Mouse (Mus musculus) neural tube, embryonic 14.5 days (tissue): Measurements from ENCODE around the gene Ank3. TPM values are rescaled to one million over a fixed set of nuclear protein-coding genes. Genes with fewer than 3 reads are reported as not detected.

ENCODE experiments used
- ATAC-seq: fragments of 200-750 bp; cut with Nextera tagmentation; 2 replicates; pipeline ENCODE4 v1.8.0; 2017; ENCODE audit warnings: low read depth, mild to moderate bottlenecking, moderate TSS enrichment, moderate library complexity
- H3K27ac ChIP-seq: fragments of 300-500 bp; sonication (generic); 2 replicates; pipeline ENCODE4 v1.5.1; 2014; ENCODE audit warnings: low read depth, mild to moderate bottlenecking, control low read depth, low read length, moderate library complexity, mixed read lengths
- H3K27me3 ChIP-seq: fragments of 300-500 bp; sonication (generic); 2 replicates; pipeline ENCODE4 v1.6.1; 2014; ENCODE audit warnings: low read length; ENCODE audit not compliant: control insufficient read depth, insufficient read depth
- H3K36me3 ChIP-seq: fragments of 300-500 bp; sonication (generic); 2 replicates; pipeline ENCODE4 v1.6.1; 2014; ENCODE audit warnings: low read length, mixed read lengths; ENCODE audit not compliant: control insufficient read depth, insufficient read depth
- H3K4me1 ChIP-seq: fragments of 300-500 bp; sonication (generic); 2 replicates; pipeline ENCODE4 v1.6.1; 2014; ENCODE audit warnings: low read length; ENCODE audit not compliant: control insufficient read depth, insufficient read depth
- H3K4me2 ChIP-seq: fragments of 300-500 bp; sonication (generic); 2 replicates; pipeline ENCODE4 v1.6.1; 2014; ENCODE audit warnings: mild to moderate bottlenecking, low read depth, low read length, control low read depth
- H3K4me3 ChIP-seq: fragments of 300-500 bp; sonication (generic); 2 replicates; pipeline ENCODE4 v1.5.1; 2014; ENCODE audit warnings: low read depth, low read length, control low read depth, mixed read lengths
- H3K9ac ChIP-seq: fragments of 300-500 bp; sonication (generic); replicated peaks from 2 replicates; pipeline ENCODE4 v1.6.1; 2014; ENCODE audit warnings: low read depth, mild to moderate bottlenecking, control low read depth, low read length, mixed read lengths
- H3K9me3 ChIP-seq: fragments of 300-500 bp; sonication (generic); 2 replicates; pipeline ENCODE4 v1.6.1; 2016; ENCODE audit warnings: low read length; ENCODE audit not compliant: control insufficient read depth
- WGBS: fragments of 180-500 bp; shearing (Covaris S2); extraction: QIAGEN DNeasy Blood & Tissue Kit; methylation state at CpG from one replicate; pipeline ENCODE4 v1.1.7; 2014; 5-methylcytosine and 5-hydroxymethylcytosine counted together
- polyA plus RNA-seq: library from polyadenylated mRNA; unstranded; fragments of >200 nt; fragmentation: Nextera tagmentation; extraction: Ambion mirVana; gene quantifications from 2 replicates; pipeline ENCODE4 v1.2.1, GENCODE M21; 2014

The Ank3 gene
- polyA plus RNA-seq, 1 experiment from 2014 or later = 198 TPM

- H3K27ac ChIP-seq = no peak overlapping the region
- no peaks in the 10 kb centered on the region for H3K27me3 ChIP-seq
- 50% methylated on average over 1 of the region's 1 CpGs for WGBS
- H3K9me3 ChIP-seq = no peaks in the 10 kb centered on the region
- H3K9ac ChIP-seq = no peak overlapping the region
- no peaks in the 10 kb centered on the region for H3K4me1 ChIP-seq
- H3K36me3 ChIP-seq = no peaks in the 10 kb centered on the region
- no peak overlapping the region for H3K4me3 ChIP-seq
- no peak for ATAC-seq
- H3K4me2 ChIP-seq = no peak overlapping the region
These were observed 78.3 kb downstream of the Ank3 start for GRCm38 (mm10) chr10:69476871-69477270.

- Histone ChIP-seq H3K9me3 (no peaks in the 10 kb centered on the region), H3K4me1 (no peaks in the 10 kb centered on the region), H3K27ac (no peak overlapping the region), H3K9ac (no peak overlapping the region), H3K27me3 (no peaks in the 10 kb centered on the region), H3K4me3 (no peak overlapping the region), H3K36me3 (no peaks in the 10 kb centered on the region), H3K4me2 (no peak overlapping the region)
- ATAC-seq = no peak
- 57% methylated on average over 2 of the region's 2 CpGs for WGBS
These were observed 79.1 kb downstream of the Ank3 start for GRCm38 (mm10) chr10:69477656-69478055.

- H3K9me3 ChIP-seq = no peaks in the 10 kb centered on the region
- H3K36me3 ChIP-seq = no peaks in the 10 kb centered on the region
- no peak overlapping the region for H3K27ac ChIP-seq
- no peaks in the 10 kb centered on the region for H3K27me3 ChIP-seq
- no peak overlapping the region for H3K4me2 ChIP-seq
- no peaks in the 10 kb centered on the region for H3K4me1 ChIP-seq
- H3K9ac ChIP-seq = no peak overlapping the region
- H3K4me3 ChIP-seq = no peak overlapping the region
- no peak for ATAC-seq
- WGBS = 46% methylated on average over 3 of the region's 3 CpGs
These were observed 80.3 kb downstream of the Ank3 start for GRCm38 (mm10) chr10:69478831-69479230.

GRCm38 (mm10) chr10:69485191-69485786, 86.7 kb downstream of the Ank3 start:
- WGBS = 97% methylated on average over 6 of the region's 6 CpGs
- Histone ChIP-seq H3K36me3 (no peaks in the 10 kb centered on the region), H3K4me3 (no peak overlapping the region), H3K9ac (no peak overlapping the region), H3K9me3 (no peaks in the 10 kb centered on the region), H3K27me3 (no peaks in the 10 kb centered on the region), H3K27ac (no peak overlapping the region), H3K4me2 (no peak overlapping the region), H3K4me1 (no peaks in the 10 kb centered on the region)
- no peak for ATAC-seq

GRCm38 (mm10) chr10:69490182-69490581, 91.6 kb downstream of the Ank3 start:
- ATAC-seq = no peak
- H3K9me3 ChIP-seq = no peaks in the 10 kb centered on the region
- no peak overlapping the region for H3K4me3 ChIP-seq
- no peak overlapping the region for H3K9ac ChIP-seq
- no peak overlapping the region for H3K27ac ChIP-seq
- no peaks in the 10 kb centered on the region for H3K4me1 ChIP-seq
- H3K27me3 ChIP-seq = no peaks in the 10 kb centered on the region
- no peaks in the 10 kb centered on the region for H3K36me3 ChIP-seq
- no peak overlapping the region for H3K4me2 ChIP-seq
- WGBS = 85% methylated on average over 5 of the region's 5 CpGs

- Histone ChIP-seq H3K9me3 (no peaks in the 10 kb centered on the region), H3K27ac (no peak overlapping the region), H3K4me1 (no peaks in the 10 kb centered on the region), H3K9ac (no peak overlapping the region), H3K27me3 (no peaks in the 10 kb centered on the region), H3K36me3 (no peaks in the 10 kb centered on the region), H3K4me2 (no peak overlapping the region), H3K4me3 (no peak overlapping the region)
- no peak for ATAC-seq
- WGBS = 73% methylated on average over 5 of the region's 5 CpGs
These were observed 93.4 kb downstream of the Ank3 start for GRCm38 (mm10) chr10:69491975-69492374.

- no peak for ATAC-seq
- no peaks in the 10 kb centered on the region for H3K27me3 ChIP-seq
- H3K9me3 ChIP-seq = no peaks in the 10 kb centered on the region
- H3K4me3 ChIP-seq = no peak overlapping the region
- 78% methylated on average over 17 of the region's 17 CpGs for WGBS
- H3K36me3 ChIP-seq = no peaks in the 10 kb centered on the region
- H3K9ac ChIP-seq = no peak overlapping the region
- H3K4me1 ChIP-seq = peaks cover 6% of the 10 kb centered on the region; the same call in 1 of the 2 replicates
- H3K4me2 ChIP-seq = no peak overlapping the region
- no peak overlapping the region for H3K27ac ChIP-seq
These were observed 98.8 kb downstream of the Ank3 start for GRCm38 (mm10) chr10:69497382-69497781.

GRCm38 (mm10) chr10:69500171-69500860, 101.7 kb downstream of the Ank3 start:
- Histone ChIP-seq H3K36me3 (no peaks in the 10 kb centered on the region), H3K4me2 (no peak overlapping the region), H3K4me3 (no peak overlapping the region), H3K9ac (no peak overlapping the region), H3K27me3 (no peaks in the 10 kb centered on the region), H3K9me3 (no peaks in the 10 kb centered on the region), H3K4me1 (peaks cover 6% of the 10 kb centered on the region; the same call in 1 of the 2 replicates), H3K27ac (peak overlapping the region; percentile 8; the same call in 1 of the 2 replicates)
- peak; percentile 83 for ATAC-seq
- WGBS = 31% methylated on average over 11 of the region's 11 CpGs

- 87% methylated on average over 4 of the region's 4 CpGs for WGBS
- Histone ChIP-seq H3K9ac (no peak overlapping the region), H3K4me2 (no peak overlapping the region), H3K27me3 (no peaks in the 10 kb centered on the region), H3K27ac (no peak overlapping the region), H3K4me1 (peaks cover 6% of the 10 kb centered on the region; the same call in 1 of the 2 replicates), H3K9me3 (no peaks in the 10 kb centered on the region), H3K36me3 (no peaks in the 10 kb centered on the region), H3K4me3 (no peak overlapping the region)
- no peak for ATAC-seq
These were observed 105.2 kb downstream of the Ank3 start for GRCm38 (mm10) chr10:69503791-69504190.
